Mouse (Mus musculus) v-Abl transformed pro-B cells (cell line): Measurements from ENCODE around the gene Azin2.

Source experiments
- in situ Hi-C, 2 experiments: fragments of 400-800 bp; cut with MboI; formaldehyde crosslinking; loops; one replicate each; pipeline ENCODE4 v1.15.1; 2025; ENCODE audit not compliant: unreplicated experiment in 2 of 2

Gene Azin2

DNA sequence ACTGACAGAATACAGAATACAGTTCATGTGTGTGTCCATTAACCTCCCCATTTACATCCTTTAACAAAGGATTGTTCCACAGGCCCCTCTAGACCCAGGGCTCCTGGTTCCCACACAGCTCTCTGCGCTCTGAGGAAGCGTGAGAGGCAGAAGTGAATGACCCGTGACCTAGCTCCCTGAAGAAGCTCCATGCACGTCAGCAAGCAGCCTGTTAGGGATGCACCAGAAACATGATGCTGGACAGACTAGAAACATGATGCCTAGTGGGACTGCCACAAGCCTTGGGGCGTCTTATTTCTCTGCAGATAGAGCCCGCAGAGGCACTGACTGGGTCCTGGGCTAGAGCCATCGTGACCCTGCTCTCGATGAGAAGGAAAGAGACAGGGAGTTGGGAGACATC, 55.5 kb downstream of the Azin2 start:
- in situ Hi-C loops, result no loop called here

GRCm38 (mm10) chr4:128905251-128905650, 57.0 kb downstream of the Azin2 start:
- in situ Hi-C loops, result no loop called here

DNA sequence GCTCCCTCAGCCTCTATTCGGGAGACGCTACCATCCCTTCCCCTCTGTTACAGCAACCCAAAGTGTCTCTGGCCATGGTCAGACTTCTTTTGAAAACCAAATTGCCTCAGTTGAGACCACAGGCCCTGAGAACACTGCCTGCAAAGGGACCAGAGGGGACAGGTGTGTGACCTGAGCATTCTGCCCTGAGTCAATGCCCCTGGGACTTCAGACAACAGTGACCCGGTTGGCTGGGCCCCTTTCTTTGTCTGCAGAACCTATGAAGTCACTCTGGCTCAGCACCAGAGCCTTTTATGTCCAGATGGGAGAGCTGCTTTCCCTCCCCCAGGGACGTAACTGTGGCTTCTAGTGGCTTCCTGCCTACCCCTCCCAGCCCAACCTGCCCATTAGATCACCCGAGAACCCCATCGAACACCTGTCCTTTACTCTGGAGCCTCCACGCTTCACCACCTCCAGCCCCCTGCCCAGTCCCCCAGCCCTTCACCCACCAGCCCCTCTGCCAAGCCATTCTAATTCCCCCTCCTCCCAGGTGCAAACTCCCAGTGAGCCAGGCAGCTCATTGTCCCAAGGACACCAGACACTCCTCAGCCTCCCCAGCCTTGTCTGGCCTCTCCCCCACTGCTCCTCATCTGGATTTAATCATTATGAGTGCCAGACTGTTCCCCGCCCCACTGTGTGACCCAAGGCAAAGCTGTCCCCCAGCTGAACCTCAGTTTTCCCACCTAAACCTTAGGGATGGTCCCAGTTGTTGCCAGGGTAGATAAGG, 58.0 kb downstream of the Azin2 start:
- in situ Hi-C loops, result no loop called here

GRCm38 (mm10) chr4:128902390-128902789, 59.9 kb downstream of the Azin2 start:
- in situ Hi-C loops, result no loop called here

GRCm38 (mm10) chr4:128900484-128900883, 61.8 kb downstream of the Azin2 start:
- in situ Hi-C loops, result no loop called here

DNA sequence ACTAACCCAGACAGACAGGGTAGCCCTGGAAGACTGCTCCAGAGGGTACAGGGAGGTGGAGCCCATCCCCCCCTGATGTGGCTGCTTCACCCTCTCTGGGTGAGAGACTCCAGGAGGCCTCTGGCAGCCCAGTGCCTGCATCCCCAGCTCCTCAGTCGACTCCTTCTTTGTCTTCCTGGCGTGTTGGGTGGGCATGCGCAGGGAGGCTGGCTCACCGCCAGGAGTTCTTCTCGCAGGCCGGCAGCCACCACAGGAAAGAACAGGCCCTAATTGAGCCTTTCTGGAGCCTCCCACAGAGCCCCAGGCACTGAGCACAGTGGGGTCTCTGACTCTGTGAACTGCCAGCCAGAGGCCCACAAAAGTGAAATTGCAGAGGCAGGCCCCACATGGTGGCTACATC, 62.9 kb downstream of the Azin2 start:
- in situ Hi-C loops, result no loop called here

DNA sequence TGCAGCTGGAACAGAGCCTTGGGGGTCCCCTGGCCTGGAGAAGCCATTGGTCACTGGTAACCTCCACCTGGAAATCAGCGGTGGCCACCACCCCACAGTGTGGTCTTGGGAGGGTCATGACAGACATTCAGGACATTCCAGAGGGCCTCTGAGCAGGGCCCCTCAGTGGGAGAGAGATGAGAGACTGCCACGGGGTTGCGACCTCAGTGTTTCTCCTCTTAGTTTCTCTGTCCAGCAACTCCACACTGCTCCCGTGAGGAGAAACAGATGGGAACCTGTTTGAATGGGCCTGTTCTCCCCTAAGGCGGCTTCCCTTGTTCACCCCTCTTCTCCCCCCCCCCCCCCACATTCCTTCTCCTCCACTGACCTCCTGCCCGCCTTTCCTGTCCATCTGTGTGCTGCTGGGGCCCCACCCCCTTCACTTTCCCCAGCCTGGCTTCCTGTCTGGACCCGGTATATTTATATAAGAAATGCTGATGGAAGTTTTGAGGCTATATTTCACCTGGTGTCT, 64.3 kb downstream of the Azin2 start:
- in situ Hi-C loops, result no loop called here

- in situ Hi-C loops, result no loop called here
Measured at GRCm38 (mm10) chr4:128896667-128897066, 65.6 kb downstream of the Azin2 start.

GRCm38 (mm10) chr4:128895841-128896240, 66.4 kb downstream of the Azin2 start:
- in situ Hi-C loops, result no loop called here

- in situ Hi-C loops, result no loop called here
Measured at GRCm38 (mm10) chr4:128894112-128894511, 68.1 kb downstream of the Azin2 start.

GRCm38 (mm10) chr4:128892188-128892587, 70.1 kb downstream of the Azin2 start:
- in situ Hi-C loops, result no loop called here

- in situ Hi-C loops, result no loop called here
Measured at GRCm38 (mm10) chr4:128891746-128892145, 70.5 kb downstream of the Azin2 start.

DNA sequence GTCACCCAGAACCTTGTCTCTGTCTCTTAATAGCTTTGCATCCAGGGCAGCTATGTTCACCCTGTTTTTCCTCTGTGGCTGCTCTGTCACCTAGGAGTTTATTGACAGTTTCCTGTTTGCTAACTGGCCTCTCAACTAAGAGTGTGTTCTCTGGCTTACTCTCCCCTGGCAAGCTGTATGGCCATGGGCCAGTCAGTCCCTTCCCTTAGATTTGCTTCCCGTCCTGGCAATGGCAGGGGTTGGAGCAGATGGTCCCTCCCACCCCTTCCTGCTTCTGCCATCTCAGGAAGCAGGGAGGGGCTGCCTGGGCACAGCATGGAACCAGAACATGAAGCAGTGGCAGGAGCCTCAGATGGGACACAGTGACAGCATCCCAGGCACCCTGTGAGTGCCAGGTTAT, 71.1 kb downstream of the Azin2 start:
- in situ Hi-C loops, result no loop called here

DNA sequence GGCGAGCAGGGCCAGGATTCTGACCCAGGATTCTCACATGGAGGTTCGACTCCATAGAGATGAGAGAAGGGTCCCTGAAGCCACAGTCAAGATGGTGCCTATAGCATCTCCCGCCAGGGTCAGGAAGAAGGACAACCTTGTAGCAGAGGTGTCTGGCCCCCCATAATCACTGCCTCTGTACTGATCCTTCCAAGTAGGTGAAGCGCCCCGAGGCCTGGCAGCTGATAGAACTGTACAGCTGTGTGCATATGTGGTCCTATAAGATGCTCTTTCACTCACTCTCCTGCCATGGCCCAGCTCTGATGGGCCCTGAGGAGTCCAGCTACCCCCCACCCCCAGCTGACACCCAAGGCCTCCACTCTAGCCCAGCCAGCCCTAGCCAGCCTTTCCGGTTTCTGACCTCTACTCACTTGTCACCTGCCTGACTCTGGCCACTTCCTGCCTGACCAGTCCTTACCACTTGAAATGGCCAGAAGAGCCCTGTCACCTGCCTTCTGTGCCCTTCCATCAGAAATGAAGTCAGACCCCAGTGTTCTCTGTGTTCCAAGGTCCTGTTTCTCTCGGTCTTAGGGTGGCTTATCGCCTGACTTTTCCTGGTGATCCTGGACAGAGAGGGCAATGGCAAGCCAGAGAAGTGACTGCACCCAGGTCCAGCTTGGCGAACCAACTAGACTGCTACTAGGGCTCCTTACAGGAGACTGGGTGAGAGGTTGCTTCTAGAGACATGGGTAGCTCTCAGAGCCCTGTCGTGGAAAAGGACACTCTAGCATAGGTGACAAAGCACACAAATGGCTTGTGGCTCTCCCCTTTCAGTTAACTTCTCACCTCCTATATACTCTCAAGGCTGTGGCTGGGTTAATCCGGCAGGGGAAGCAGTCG, 72.3 kb downstream of the Azin2 start:
- in situ Hi-C loops, result no loop called here

DNA sequence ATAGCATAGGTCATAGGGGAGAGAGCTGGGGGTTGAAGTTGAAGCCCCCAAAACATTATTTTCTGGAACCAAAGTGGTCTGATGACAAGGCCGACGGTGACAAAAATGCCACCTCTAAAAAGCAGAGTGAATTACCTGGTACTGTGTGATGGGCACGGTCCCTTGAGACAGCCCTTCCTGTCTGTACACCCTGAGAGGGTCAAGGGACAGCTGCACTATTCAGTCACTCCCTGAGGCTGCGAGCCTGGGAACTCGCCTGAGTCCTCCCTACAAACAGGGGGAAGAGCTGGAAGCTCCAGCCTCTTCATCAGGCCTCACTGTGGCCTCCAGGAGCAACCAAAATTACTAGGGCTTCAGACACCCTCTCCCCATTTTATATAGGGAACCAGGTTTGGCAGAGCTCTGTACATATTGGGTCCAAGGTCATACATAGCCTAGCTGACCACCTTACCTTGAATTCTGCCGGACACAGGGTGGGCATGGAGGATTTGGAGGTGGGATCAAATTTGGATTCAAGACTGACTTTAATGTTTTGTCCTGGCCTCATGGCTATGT, 73.7 kb downstream of the Azin2 start:
- in situ Hi-C loops, result no loop called here

- in situ Hi-C loops, result no loop called here
Measured at GRCm38 (mm10) chr4:128887641-128888091, 74.6 kb downstream of the Azin2 start.

DNA sequence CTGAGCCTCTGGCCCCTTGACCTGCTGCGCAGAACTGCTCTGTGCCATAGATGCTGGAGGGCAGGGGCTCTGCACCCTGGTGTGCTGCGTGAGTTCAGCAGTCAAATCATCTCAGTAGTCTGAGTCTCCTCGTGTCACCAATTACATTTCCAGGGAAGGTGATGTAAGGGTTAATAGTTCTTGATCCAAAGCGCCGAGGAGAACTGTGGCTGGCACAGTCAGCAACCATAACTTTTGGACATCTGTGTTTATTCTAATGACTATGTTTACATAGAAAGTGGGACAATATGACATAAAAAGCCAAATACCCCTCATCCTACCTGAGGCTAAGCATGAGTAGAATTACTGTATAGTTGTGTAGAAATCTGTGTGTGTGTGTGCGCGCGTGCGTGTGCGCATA, 75.2 kb downstream of the Azin2 start:
- in situ Hi-C loops, result no loop called here

GRCm38 (mm10) chr4:128886571-128886970, 75.7 kb downstream of the Azin2 start:
- in situ Hi-C loops, result no loop called here

DNA sequence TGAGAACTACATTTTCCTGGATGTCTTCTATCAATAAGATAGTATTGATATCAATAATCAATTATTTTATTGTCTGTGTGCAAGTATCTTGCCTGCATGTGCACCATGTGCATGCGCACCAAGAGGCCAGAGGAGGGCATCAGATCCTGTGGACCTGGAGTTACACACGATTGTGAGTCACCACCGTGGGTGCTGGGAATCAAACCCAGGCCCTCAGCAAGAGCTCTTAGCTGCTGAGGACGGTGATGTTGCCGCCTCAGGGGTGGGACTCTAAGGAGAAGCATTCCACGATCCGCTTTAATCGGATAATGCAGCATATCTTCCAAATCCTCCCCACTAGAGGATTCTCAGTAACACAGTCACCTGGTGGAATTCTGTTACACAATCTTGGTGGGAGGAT, 76.7 kb downstream of the Azin2 start:
- in situ Hi-C loops, result no loop called here

GRCm38 (mm10) chr4:128884711-128885095, 77.5 kb downstream of the Azin2 start:
- in situ Hi-C loops, result no loop called here
